Mouse (Mus musculus): Measurements from ENCODE around the gene Dbr1. TPM values are rescaled to one million over a fixed set of nuclear protein-coding genes. Genes with fewer than 3 reads are reported as not detected.
"Not testable (repeated sequence)": the region's sequence is repeated elsewhere in the genome, so short reads cannot be mapped to it uniquely, and the experiment has no call there.

Gene Dbr1
- polyA plus RNA-seq, 1 experiment from 2014 or later: 33.0 TPM

- under 1% methylated on average over 70 of the region's 70 CpGs for WGBS
These were observed 7.1 kb upstream of the Dbr1 start, which contains the start of gene Armc8 for GRCm38 (mm10) chr9:99568347-99569070. TSS of gene Armc8 (minus strand) at chr9:99568899.

GRCm38 (mm10) chr9:99569071-99569397 lies 6.6 kb upstream of the Dbr1 start:
- Histone ChIP-seq H3K27ac (peak overlapping the region; percentile 100), H3K36me3 (no peaks in the 10 kb centered on the region), H3K4me3 (peak overlapping the region; percentile 96), H3K27me3 (ENCODE audit: insufficient read depth, poor library complexity, severe bottlenecking) (0 out of 2 replicates have a peak, but pooled peaks cover 6% of the 10 kb centered on the region), H3K4me1 (replicated peaks) (peaks cover 18% of the 10 kb centered on the region), H3K9me3 (no peaks in the 10 kb centered on the region)
- 2% methylated on average over 9 of the region's 9 CpGs for WGBS
- no peak for DNase-seq (ENCODE audit: low spot score)

More at GRCm38 (mm10) chr9:99568347-99569070, 7.1 kb upstream of the Dbr1 start, which contains the start of gene Armc8:
- peak; percentile 92 for DNase-seq (ENCODE audit: low spot score)
- peak within 1 kb of the TSS; percentile 96 for H3K4me3 ChIP-seq
- peak within 1 kb of the TSS; percentile 100 for H3K27ac ChIP-seq
- 0 out of 2 replicates have a peak, but pooled peaks cover 6% of the 10 kb centered on the region for H3K27me3 ChIP-seq (ENCODE audit: insufficient read depth, poor library complexity, severe bottlenecking)
- H3K4me1 ChIP-seq (replicated peaks): peaks cover 18% of the 10 kb centered on the region
- no peaks in the 10 kb centered on the region for H3K9me3 ChIP-seq
- H3K36me3 ChIP-seq: no peaks in the 10 kb centered on the region

GRCm38 (mm10) chr9:99580655-99581054 lies 5.1 kb downstream of the Dbr1 start:
- H3K4me3 ChIP-seq: no peak overlapping the region
- H3K9me3 ChIP-seq: no peaks in the 10 kb centered on the region
- DNase-seq (ENCODE audit: low spot score): peak; percentile 22
- no peaks in the 10 kb centered on the region for H3K27me3 ChIP-seq (ENCODE audit: insufficient read depth, poor library complexity, severe bottlenecking)
- 60% methylated on average over 2 of the region's 2 CpGs for WGBS
- peaks cover 77% of the 10 kb centered on the region for H3K36me3 ChIP-seq
- H3K4me1 ChIP-seq (replicated peaks): peaks cover 19% of the 10 kb centered on the region
- no peak overlapping the region for H3K27ac ChIP-seq

GRCm38 (mm10) chr9:99587505-99588202 lies 12.1 kb downstream of the Dbr1 start:
- no peaks in the 10 kb centered on the region for H3K27me3 ChIP-seq (ENCODE audit: insufficient read depth, poor library complexity, severe bottlenecking)
- H3K4me1 ChIP-seq (replicated peaks): no peaks in the 10 kb centered on the region
- H3K36me3 ChIP-seq: peaks cover 29% of the 10 kb centered on the region
- peak; percentile 74 for DNase-seq (ENCODE audit: low spot score)
- no peak overlapping the region for H3K27ac ChIP-seq
- H3K4me3 ChIP-seq: no peak overlapping the region
- H3K9me3 ChIP-seq: no peaks in the 10 kb centered on the region
- 31% methylated on average over 8 of the region's 8 CpGs for WGBS

GRCm38 (mm10) chr9:99591144-99591543 lies 15.5 kb downstream of the Dbr1 start:
- no peaks in the 10 kb centered on the region for H3K36me3 ChIP-seq
- 83% methylated on average over 8 of the region's 8 CpGs for WGBS
- H3K27me3 ChIP-seq (ENCODE audit: insufficient read depth, poor library complexity, severe bottlenecking): no peaks in the 10 kb centered on the region
- no peak overlapping the region for H3K27ac ChIP-seq
- no peak for DNase-seq (ENCODE audit: low spot score)
- peaks cover 3% of the 10 kb centered on the region; the same call in 1 of the 2 replicates for H3K9me3 ChIP-seq
- no peaks in the 10 kb centered on the region for H3K4me1 ChIP-seq (replicated peaks)
- no peak overlapping the region for H3K4me3 ChIP-seq

- not testable (repeated sequence) for H3K4me1 ChIP-seq (replicated peaks); DNase-seq (ENCODE audit: low spot score); H3K36me3 ChIP-seq; H3K9me3 ChIP-seq; H3K4me3 ChIP-seq; H3K27me3 ChIP-seq (ENCODE audit: insufficient read depth, poor library complexity, severe bottlenecking); H3K27ac ChIP-seq
- 97% methylated on average over 6 of the region's 6 CpGs for WGBS
These were observed 23.5 kb downstream of the Dbr1 start for GRCm38 (mm10) chr9:99599127-99599526.

- DNase-seq (ENCODE audit: low spot score): no peak
- Histone ChIP-seq H3K27me3 (ENCODE audit: insufficient read depth, poor library complexity, severe bottlenecking) (no peaks in the 10 kb centered on the region), H3K36me3 (no peaks in the 10 kb centered on the region), H3K9me3 (no peaks in the 10 kb centered on the region), H3K4me3 (no peak overlapping the region), H3K4me1 (replicated peaks) (no peaks in the 10 kb centered on the region), H3K27ac (no peak overlapping the region)
- 80% methylated on average over 2 of the region's 2 CpGs for WGBS
These were observed 28.0 kb downstream of the Dbr1 start for GRCm38 (mm10) chr9:99603566-99603965.

- no peaks in the 10 kb centered on the region for H3K27me3 ChIP-seq (ENCODE audit: insufficient read depth, poor library complexity, severe bottlenecking)
- whole genome bisulfite sequencing: 66% methylated on average over 2 of the region's 2 CpGs
- H3K4me1 ChIP-seq (replicated peaks): no peaks in the 10 kb centered on the region
- H3K36me3 ChIP-seq: no peaks in the 10 kb centered on the region
- no peak for DNase-seq (ENCODE audit: low spot score)
- H3K4me3 ChIP-seq: no peak within 1 kb of the TSS
- no peaks in the 10 kb centered on the region for H3K9me3 ChIP-seq
- no peak within 1 kb of the TSS for H3K27ac ChIP-seq
These were observed 36.6 kb downstream of the Dbr1 start, which contains the start of gene A4gnt for GRCm38 (mm10) chr9:99612202-99612601. TSS of gene A4gnt (plus strand) at chr9:99612502.

GRCm38 (mm10) chr9:99619688-99620087 lies 44.1 kb downstream of the Dbr1 start:
- no peak for DNase-seq (ENCODE audit: low spot score)
- H3K4me3 ChIP-seq: no peak overlapping the region
- no peaks in the 10 kb centered on the region for H3K4me1 ChIP-seq (replicated peaks)
- no peaks in the 10 kb centered on the region for H3K9me3 ChIP-seq
- 92% methylated on average over 8 of the region's 8 CpGs for WGBS
- H3K27ac ChIP-seq: no peak overlapping the region
- no peaks in the 10 kb centered on the region for H3K27me3 ChIP-seq (ENCODE audit: insufficient read depth, poor library complexity, severe bottlenecking)
- H3K36me3 ChIP-seq: no peaks in the 10 kb centered on the region

GRCm38 (mm10) chr9:99620196-99620595 lies 44.6 kb downstream of the Dbr1 start:
- H3K4me1 ChIP-seq (replicated peaks): no peaks in the 10 kb centered on the region
- no peaks in the 10 kb centered on the region for H3K27me3 ChIP-seq (ENCODE audit: insufficient read depth, poor library complexity, severe bottlenecking)
- H3K36me3 ChIP-seq: no peaks in the 10 kb centered on the region
- no peak overlapping the region for H3K27ac ChIP-seq
- 93% methylated on average over 11 of the region's 11 CpGs for WGBS
- no peaks in the 10 kb centered on the region for H3K9me3 ChIP-seq
- H3K4me3 ChIP-seq: no peak overlapping the region
- no peak for DNase-seq (ENCODE audit: low spot score)

GRCm38 (mm10) chr9:99622034-99622433 lies 46.4 kb downstream of the Dbr1 start:
- H3K9me3 ChIP-seq: no peaks in the 10 kb centered on the region
- H3K4me1 ChIP-seq (replicated peaks): no peaks in the 10 kb centered on the region
- WGBS: 80% methylated on average over 1 of the region's 1 CpGs
- no peak overlapping the region for H3K4me3 ChIP-seq
- no peaks in the 10 kb centered on the region for H3K27me3 ChIP-seq (ENCODE audit: insufficient read depth, poor library complexity, severe bottlenecking)
- no peaks in the 10 kb centered on the region for H3K36me3 ChIP-seq
- DNase-seq (ENCODE audit: low spot score): no peak
- H3K27ac ChIP-seq: no peak overlapping the region

GRCm38 (mm10) chr9:99622966-99623365 lies 47.4 kb downstream of the Dbr1 start:
- no peak for DNase-seq (ENCODE audit: low spot score)
- H3K27ac ChIP-seq: no peak overlapping the region
- WGBS: 69% methylated on average over 2 of the region's 2 CpGs
- no peak overlapping the region for H3K4me3 ChIP-seq
- H3K36me3 ChIP-seq: no peaks in the 10 kb centered on the region
- H3K9me3 ChIP-seq: no peaks in the 10 kb centered on the region
- H3K4me1 ChIP-seq (replicated peaks): no peaks in the 10 kb centered on the region
- H3K27me3 ChIP-seq (ENCODE audit: insufficient read depth, poor library complexity, severe bottlenecking): no peaks in the 10 kb centered on the region

- no peaks in the 10 kb centered on the region for H3K9me3 ChIP-seq
- WGBS: 80% methylated on average over 6 of the region's 6 CpGs
These were observed 48.5 kb downstream of the Dbr1 start for GRCm38 (mm10) chr9:99624117-99624516.

More at GRCm38 (mm10) chr9:99624117-99624516, 48.5 kb downstream of the Dbr1 start:
- Histone ChIP-seq H3K4me3 (no peak overlapping the region), H3K27me3 (ENCODE audit: insufficient read depth, poor library complexity, severe bottlenecking) (no peaks in the 10 kb centered on the region), H3K36me3 (no peaks in the 10 kb centered on the region), H3K27ac (no peak overlapping the region), H3K4me1 (replicated peaks) (peaks cover 7% of the 10 kb centered on the region)
- no peak for DNase-seq (ENCODE audit: low spot score)
